Mouse (Mus musculus): ENCODE data around the gene Cstl1.
"Not testable (repeated sequence)": the region's sequence is repeated elsewhere in the genome, so short reads cannot be mapped to it uniquely, and the experiment has no call there.

- TF ChIP-seq POLR2A (IDR thresholded peaks at IDR 0.05; ENCODE audit: low read depth, low read length); CTCF (IDR thresholded peaks at IDR 0.05; ENCODE audit: extremely low read depth, insufficient read length, insufficient replicate concordance, low read depth, low read length): not testable (repeated sequence)
Measured at GRCm38 (mm10) chr2:148771397-148771796, 21.2 kb downstream of the Cstl1 start, which contains the start of gene Cst11.
